Mouse (Mus musculus) forelimb bud, embryonic 11.5 days (tissue): ENCODE measurements at regions not wholly inside any gene's neighbourhood (a gene's known extent, or its start where the extent isn't known, plus 50 kb on each side); places are given as distances from the start of the nearest gene placed in this dataset.
A peak's percentile ranks its signal among the peaks of the same experiment; 100 is the strongest.
"Not testable (repeated sequence)": the region's sequence is repeated elsewhere in the genome, so short reads cannot be mapped to it uniquely, and the experiment has no call there.

Experiments
- DNase-seq: peaks from one replicate; pipeline ENCODE4 v3.0.0-alpha.2; 2012; ENCODE audit warnings: low read depth, low spot score

- not testable (repeated sequence) for DNase-seq
Measured at GRCm38 (mm10) chr1:184669173-184669572, 63.2 kb downstream of the Hlx start.

- no peak for DNase-seq
Measured at GRCm38 (mm10) chr1:184668428-184668827, 64.0 kb downstream of the Hlx start.

GRCm38 (mm10) chr1:184668022-184668421, 64.4 kb downstream of the Hlx start:
- DNase-seq, result no peak

- no peak for DNase-seq
Measured at GRCm38 (mm10) chr1:184665243-184665642, 67.2 kb downstream of the Hlx start.

- DNase-seq, result no peak
Measured at GRCm38 (mm10) chr1:184664098-184664375, 68.4 kb downstream of the Hlx start.

- DNase-seq, result no peak
Measured at GRCm38 (mm10) chr1:184663300-184664097, 68.9 kb downstream of the Hlx start.

GRCm38 (mm10) chr1:184650541-184651105, 81.8 kb downstream of the Hlx start:
- DNase-seq, result no peak

GRCm38 (mm10) chr1:184647920-184648540, 84.4 kb downstream of the Hlx start:
- DNase-seq, result no peak

- DNase-seq, result peak; percentile 49
Measured at GRCm38 (mm10) chr1:184644767-184645598, 87.4 kb downstream of the Hlx start.

GRCm38 (mm10) chr1:184630695-184631475, 101.5 kb downstream of the Hlx start:
- no peak for DNase-seq

GRCm38 (mm10) chr1:184629194-184629593, 103.2 kb downstream of the Hlx start:
- no peak for DNase-seq

- DNase-seq, result no peak
Measured at GRCm38 (mm10) chr1:184628566-184629168, 103.8 kb downstream of the Hlx start.

- DNase-seq, result no peak
Measured at GRCm38 (mm10) chr1:184622462-184622861, 110.0 kb downstream of the Hlx start.

- DNase-seq, result no peak
Measured at GRCm38 (mm10) chr1:184621950-184622349, 110.5 kb downstream of the Hlx start.

- no peak for DNase-seq
Measured at GRCm38 (mm10) chr1:184617853-184618454, 114.5 kb downstream of the Hlx start.

GRCm38 (mm10) chr1:184615991-184616390, 116.4 kb downstream of the Hlx start:
- no peak for DNase-seq

GRCm38 (mm10) chr1:184614699-184615415, 117.6 kb downstream of the Hlx start:
- no peak for DNase-seq

GRCm38 (mm10) chr1:184612880-184613279, 119.5 kb downstream of the Hlx start:
- no peak for DNase-seq

- no peak for DNase-seq
Measured at GRCm38 (mm10) chr1:184608938-184609337, 123.5 kb downstream of the Hlx start.

GRCm38 (mm10) chr1:184608338-184608737, 124.1 kb downstream of the Hlx start:
- DNase-seq, result no peak
